Mouse (Mus musculus) thymus, adult 18-20 months (tissue): ENCODE measurements around the gene Myrfl.
A peak's percentile ranks its signal among the peaks of the same experiment; 100 is the strongest.

Source experiments
- DNase-seq, 2 experiments: peaks; one replicate each; pipeline ENCODE4 v3.0.0; 2022; ENCODE audit warnings: mixed read lengths in 2 of 2

Myrfl gene

GRCm38 (mm10) chr10:116912850-116913249 lies 16.1 kb upstream of the Myrfl start:
- DNase-seq, result no peak

- no peak for DNase-seq
Observed at GRCm38 (mm10) chr10:116908901-116909642, 12.4 kb upstream of the Myrfl start.

- DNase-seq, result no peak
Observed at GRCm38 (mm10) chr10:116906794-116907193, 10.1 kb upstream of the Myrfl start.

GRCm38 (mm10) chr10:116904503-116904908 lies 7.8 kb upstream of the Myrfl start:
- DNase-seq, result no peak

- DNase-seq, result no peak
Observed at GRCm38 (mm10) chr10:116895108-116895833, 1.4 kb downstream of the Myrfl start.

- no peak for DNase-seq
Observed at GRCm38 (mm10) chr10:116894540-116894939, 2.2 kb downstream of the Myrfl start.

GRCm38 (mm10) chr10:116893753-116894152 lies 3.0 kb downstream of the Myrfl start:
- no peak for DNase-seq

GRCm38 (mm10) chr10:116890587-116890986 lies 6.1 kb downstream of the Myrfl start:
- DNase-seq, result no peak

GRCm38 (mm10) chr10:116884552-116884951 lies 12.2 kb downstream of the Myrfl start:
- no peak for DNase-seq

- no peak for DNase-seq
Observed at GRCm38 (mm10) chr10:116883531-116883930, 13.2 kb downstream of the Myrfl start.

GRCm38 (mm10) chr10:116877436-116877835 lies 19.3 kb downstream of the Myrfl start:
- DNase-seq, result no peak

GRCm38 (mm10) chr10:116874490-116874889 lies 22.2 kb downstream of the Myrfl start:
- no peak for DNase-seq

GRCm38 (mm10) chr10:116872016-116872410 lies 24.7 kb downstream of the Myrfl start:
- DNase-seq, result no peak

- no peak for DNase-seq
Observed at GRCm38 (mm10) chr10:116871329-116872015, 25.2 kb downstream of the Myrfl start.

GRCm38 (mm10) chr10:116870819-116871218 lies 25.9 kb downstream of the Myrfl start:
- DNase-seq, result no peak

GRCm38 (mm10) chr10:116853159-116853845 lies 43.4 kb downstream of the Myrfl start:
- DNase-seq, result no peak

GRCm38 (mm10) chr10:116848749-116849473 lies 47.8 kb downstream of the Myrfl start:
- peak; percentile 27 to 42 for DNase-seq

GRCm38 (mm10) chr10:116841551-116841950 lies 55.2 kb downstream of the Myrfl start:
- no peak for DNase-seq

- DNase-seq, result no peak
Observed at GRCm38 (mm10) chr10:116830676-116831075, 66.0 kb downstream of the Myrfl start.

- no peak for DNase-seq
Observed at GRCm38 (mm10) chr10:116828099-116828498, 68.6 kb downstream of the Myrfl start.

GRCm38 (mm10) chr10:116827306-116827705 lies 69.4 kb downstream of the Myrfl start:
- DNase-seq, result no peak
